Mouse (Mus musculus) testis, postnatal 14 days (tissue): ENCODE measurements around the gene Trim41.
"Not testable (repeated sequence)": the region's sequence is repeated elsewhere in the genome, so short reads cannot be mapped to it uniquely, and the experiment has no call there.

Experiments used
- DNase-seq: peaks from one replicate; pipeline ENCODE4 v3.0.0; 2021; ENCODE audit warnings: low spot score

Trim41 gene

DNA sequence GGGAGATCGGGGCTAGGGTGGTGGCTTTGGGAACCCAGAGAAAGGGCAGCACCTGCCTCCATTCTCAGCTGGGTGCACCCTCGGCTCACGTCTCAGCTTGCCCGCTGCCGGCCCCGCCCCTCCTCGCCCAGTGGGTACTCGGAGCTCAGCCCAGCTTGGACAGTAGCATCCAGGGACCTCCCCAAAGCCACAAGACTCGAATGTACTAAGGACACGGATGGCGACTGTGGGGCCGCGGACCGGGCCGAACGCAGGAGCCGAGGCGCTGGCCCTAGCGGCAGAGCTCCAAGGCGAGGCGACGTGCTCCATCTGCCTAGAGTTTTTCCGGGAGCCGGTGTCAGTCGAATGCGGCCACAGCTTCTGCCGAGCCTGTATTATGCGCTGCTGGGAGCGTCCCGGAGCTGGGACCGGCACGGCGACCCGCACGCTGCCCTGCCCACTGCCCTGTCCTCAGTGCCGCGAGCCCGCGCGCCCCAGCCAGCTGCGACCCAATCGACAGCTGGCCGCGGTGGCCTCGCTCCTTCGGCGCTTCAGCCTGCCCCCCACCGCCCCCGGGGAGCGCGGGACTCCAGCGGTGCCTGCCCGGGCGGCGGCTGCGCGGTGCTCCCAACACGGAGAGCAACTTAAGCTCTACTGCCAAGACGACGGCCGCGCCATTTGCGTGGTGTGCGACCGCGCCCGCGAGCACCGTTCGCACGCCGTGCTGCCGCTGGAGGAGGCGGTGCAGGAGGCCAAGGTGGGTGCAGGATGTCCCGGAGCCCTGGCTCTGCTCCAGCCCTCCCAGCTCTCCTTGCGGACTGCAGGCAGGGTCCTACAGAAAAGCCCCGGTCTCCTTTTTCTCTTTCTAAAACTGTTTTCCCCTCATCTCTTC lies 20.4 kb upstream of the Trim41 start:
- peak; percentile 72 for DNase-seq

DNA sequence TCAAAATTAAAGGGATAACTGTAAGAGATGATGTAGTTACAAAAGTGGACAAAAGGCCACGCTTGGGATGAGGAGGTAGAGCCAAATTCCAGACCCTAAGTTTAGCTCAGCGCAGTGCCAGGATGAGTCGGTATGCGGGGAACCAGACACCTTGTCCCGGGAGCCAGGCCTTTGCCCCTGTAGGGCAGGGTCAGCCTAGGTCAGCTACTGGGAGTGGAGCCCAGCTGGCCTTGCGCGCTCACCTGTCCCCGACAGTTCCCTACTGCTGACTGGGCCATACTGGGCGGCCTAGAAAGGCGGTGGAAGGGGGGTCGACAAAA lies 19.8 kb upstream of the Trim41 start:
- DNase-seq = no peak

DNA sequence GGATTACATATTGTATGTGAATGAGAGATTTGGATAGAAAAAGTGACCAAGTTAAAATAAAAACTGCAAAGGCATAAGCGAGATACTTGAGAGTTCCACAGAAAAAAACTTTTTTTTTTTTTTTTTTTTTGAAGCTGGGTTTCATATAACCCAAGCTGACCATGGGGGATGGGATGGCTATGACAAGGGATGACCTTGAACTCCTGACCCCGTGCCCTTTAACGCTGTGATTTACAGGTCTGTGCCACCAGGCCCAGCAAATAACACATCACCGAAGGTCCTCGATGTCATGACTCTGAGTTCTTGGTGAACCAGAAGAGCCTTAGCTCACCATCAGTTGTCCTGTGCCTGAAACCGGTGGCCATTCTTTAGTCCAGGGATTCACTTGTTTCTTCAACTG lies 18.8 kb upstream of the Trim41 start:
- DNase-seq = no peak

DNA sequence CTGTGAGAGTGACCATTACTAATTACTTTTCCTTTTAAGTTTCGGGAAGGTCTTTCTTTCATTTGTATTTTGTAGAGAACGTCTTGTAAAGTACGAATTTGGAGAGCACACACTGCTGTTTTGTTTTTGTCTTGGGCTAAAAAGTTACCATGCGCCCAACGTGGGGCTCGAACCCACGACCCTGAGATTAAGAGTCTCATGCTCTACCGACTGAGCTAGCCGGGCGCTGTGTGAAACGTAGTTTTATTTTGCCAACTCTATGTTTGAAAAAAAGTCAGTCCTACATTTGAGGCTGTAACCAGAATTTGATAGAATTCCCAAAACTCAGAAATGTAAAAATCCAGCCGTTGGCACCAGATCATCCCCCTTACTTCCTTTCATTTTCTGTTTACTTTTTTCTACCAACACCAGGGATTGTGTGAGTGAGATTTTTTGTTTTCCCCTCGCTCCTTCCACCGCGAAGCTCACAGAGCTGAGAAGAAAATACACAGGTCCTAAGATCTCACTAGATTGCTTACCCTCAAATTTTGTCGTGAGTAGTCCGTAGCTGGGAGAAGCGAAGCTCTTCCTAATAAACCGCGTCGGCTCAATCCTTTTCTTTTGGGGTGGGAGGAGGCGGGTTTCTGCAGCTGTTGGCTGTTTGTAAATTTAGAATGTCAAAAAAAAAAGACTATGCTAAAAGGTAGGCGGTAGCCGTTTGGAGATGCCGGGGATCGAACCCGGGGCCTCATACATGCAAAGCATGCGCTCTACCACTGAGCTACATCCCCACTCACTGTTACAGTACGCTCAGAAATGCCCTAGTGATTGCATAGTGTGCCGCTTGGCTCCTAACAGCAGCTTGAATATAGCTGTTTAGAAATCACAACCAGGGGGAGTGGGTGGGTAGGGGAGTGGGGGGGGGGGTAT lies 16.8 kb upstream of the Trim41 start:
- peak; percentile 79 for DNase-seq

DNA sequence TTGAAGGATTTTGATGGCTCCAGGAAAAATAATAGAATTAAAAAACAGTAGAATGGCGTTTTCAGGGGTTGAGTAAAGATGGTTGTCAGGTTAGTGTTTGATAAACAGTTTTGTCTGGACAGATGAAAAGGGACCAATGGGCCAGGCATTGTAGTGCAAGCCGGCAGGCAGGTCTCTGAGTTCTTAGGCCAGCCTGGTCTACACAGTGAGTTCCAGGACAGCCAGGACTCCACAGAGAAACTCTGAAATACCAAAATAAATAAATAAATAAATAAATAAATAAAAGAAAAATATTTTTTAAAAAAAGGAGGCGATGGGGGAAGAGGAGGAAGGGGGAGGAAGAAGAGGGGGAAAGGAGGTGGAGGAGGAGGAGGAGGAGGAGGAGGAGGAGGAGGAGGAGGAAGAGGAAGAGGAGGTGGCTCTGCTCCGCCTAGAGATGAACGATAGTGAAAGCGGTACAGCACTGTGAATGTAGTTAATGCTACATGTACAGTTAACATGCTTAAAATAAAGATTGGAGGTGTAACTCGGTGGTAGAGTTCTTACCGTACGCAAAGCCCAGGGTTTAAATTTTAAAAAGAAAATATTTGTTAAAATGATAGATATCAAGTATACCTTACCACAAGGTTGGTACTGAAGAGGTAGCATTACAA lies 16.1 kb upstream of the Trim41 start:
- DNase-seq = no peak

DNA sequence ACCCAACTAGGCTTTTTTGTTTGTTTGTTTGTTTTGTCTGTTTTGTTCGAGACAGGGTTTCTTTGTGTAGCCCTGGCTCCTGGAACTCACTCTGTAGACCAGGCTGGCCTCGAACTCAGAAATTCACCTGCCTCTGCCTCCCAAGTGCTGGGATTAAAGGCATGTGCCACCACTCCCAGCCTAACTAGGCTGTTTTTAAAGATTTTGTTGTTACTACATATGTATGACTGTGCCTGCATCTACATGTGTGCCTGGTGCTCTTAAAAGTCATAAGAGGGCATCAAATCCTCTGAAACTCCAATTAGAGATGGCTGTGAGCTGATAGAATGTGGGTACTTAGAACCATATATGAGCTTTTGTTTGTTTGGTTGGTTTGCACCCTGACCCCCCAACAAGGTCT lies 14.1 kb upstream of the Trim41 start:
- DNase-seq = no peak

DNA sequence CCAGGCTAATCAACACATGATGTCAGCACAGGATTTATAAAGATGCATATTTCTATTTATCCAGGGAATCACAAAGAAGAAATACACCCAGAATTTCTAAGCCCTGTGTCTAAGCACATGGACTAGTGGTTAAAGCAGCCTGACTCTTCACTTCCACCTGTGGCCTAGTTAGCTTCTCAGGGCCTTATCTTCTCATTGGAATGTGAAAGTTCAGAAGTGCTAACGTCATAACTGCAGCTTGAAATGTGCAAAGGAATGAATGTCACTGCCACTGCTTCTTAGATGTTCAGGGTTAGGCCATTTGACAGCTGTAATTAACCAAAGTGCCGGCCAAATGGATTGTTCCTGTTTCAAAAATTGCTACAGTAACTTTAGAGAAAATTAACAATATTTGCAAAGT lies 13.1 kb upstream of the Trim41 start:
- no peak for DNase-seq

DNA sequence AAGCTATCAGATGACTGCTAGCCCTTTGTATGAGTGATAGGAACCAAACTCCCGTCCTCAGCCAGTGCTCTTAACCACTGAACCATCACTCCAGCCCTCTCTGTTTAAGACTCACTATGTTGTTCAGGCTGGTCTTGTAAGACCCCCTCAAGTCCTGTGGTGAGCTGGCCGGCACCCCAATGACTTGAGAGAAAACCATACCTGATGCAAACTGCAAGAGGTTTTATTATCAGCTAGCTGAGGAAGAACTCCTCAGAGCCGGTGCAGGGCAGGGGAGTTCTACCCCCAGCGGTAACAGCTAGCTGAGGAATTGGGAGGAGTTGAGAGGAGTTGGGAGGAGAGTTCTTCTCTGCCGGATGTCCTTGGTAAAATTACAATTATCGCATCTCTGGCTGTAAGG lies 10.8 kb upstream of the Trim41 start:
- DNase-seq = peak; percentile 56

DNA sequence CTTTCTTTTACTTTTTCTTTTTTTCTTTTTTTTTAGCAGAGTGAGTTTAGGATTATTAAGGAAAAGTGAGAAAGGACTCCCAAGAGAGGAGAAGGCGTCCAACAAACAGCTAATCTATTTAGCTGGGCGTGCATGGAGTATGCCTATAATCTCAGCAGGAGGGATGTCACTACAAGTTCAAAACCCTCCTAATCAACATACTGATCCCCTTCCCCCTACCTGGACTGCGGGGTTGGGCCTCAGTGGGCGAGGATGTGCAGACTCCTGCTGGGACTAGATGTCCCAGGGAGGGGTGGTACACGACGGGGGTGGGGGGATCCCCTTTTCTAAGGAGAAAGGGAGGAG lies 9.6 kb upstream of the Trim41 start:
- no peak for DNase-seq

DNA sequence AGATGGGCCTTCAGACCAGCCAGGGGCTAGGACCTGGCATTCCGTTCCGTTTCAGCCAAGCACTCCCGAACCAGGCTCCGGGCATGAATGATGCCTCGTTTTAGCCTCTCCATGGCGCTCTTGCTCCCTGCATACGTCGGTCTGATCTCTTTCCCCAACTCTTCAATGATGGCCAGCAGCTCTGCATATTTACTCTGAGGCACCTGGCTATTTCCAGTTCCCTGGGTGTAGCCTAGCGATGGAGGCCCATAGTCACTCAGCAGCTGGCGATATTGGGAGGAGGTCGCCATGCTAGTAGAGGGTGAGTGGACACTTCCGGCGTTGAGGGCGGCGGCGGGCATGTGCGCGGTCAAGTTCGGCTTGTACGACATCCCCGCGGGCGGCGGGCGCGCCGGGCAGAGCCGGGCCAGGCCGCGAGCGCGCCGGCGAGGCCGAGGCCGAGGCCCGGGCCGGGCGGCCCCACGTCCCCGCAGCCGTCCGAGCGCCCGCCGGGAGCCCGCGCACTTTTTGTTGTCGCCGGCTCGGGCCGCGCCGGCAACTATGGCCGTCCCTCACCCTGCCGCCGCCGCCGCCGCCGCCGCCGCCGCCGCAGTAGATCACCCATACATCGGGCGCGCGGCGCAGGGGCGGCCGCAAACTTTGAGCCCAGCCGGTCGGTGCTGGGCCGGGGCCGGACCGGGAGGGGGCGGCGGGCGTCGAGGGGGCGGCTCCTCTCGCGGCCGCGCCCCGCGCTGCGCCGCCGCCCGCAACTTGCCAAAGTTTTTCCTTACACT lies 9.0 kb upstream of the Trim41 start, which contains the start of the genes Trim7 and Gm12184:
Trim7 (plus strand) TSS at position 162 of the 773 bp plus-strand sequence.
Gm12184 (minus strand) TSS at position 677 of the 773 bp plus-strand sequence.
- not testable (repeated sequence) for DNase-seq

DNA sequence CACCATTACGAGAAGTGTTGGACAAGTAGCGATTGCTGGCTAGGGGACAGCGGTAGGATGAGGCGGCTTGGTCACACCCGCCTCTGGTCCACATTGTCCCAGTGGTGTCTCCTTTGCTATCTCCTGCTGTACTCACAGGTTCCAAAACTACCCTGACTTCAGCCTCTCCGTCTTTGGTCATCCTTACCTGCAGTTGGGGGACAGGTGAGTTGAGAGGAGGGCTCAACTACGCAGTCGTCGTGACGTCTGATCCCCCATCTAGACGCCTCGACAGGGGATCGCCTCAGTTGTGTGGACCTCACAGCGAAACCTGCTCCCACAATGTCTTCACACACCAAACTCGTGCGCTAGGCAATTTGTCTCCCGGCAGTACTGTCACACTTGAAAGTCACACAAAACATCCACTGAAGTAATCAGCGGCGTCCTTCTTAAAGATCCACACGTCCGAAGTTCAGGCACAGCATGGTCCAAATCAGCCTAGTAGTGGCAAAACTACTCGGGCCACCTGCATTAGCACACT lies 7.2 kb upstream of the Trim41 start:
- no peak for DNase-seq

DNA sequence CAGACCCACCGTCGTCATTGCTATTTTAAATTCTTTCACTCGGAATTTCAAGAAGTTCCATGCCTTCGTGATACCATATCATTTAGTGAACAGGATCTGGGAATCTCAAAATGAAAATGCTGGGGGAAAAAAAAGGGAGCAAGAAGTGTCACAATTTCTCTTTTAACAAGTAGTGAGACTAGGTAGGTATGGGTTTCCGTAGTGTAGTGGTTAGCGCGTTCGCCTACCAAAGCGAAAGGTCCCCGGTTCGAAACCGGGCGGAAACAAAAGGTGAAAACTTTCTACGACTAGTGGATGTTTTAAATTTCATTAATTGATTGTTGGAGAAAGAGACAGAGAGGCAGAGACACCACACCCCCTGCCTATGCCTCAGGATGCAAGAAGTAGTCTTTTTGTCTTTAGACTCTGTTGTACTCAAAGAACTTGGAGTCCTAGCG lies 6.4 kb upstream of the Trim41 start:
- DNase-seq = peak; percentile 38

DNA sequence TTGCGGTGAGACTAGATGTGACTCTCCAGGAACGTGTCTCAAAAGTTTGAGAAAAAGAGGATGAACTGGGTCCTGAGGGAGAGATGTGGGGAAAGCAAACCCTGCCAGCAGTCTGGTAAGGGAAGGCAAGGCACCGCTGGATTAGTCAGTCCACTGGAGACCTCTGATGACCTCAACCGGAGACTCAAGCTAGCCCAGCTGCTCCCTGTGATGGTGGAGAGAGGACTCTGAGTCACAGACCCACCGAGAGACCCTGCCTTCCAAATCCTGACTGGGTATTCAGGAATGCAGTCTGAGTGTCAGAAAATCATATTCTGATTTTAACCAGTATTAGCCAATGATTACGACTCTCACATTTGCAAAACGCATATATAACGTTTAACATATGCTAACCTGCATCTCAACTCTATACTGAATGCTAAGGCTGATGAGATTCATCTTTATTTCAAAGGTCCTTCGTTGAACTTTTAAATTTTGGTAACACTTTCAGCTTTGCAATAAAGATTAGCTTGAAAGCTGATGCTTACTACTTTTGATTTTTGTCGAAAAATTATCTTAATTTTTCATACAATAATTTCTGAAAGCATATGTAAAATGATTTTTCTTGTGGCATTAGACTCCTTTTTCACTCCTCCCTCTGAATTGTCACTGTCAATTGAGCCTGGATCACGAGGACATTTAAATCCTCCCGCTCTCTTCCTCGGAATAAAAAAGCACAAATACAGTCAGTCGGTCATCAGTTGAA lies 5.8 kb upstream of the Trim41 start:
- no peak for DNase-seq

DNA sequence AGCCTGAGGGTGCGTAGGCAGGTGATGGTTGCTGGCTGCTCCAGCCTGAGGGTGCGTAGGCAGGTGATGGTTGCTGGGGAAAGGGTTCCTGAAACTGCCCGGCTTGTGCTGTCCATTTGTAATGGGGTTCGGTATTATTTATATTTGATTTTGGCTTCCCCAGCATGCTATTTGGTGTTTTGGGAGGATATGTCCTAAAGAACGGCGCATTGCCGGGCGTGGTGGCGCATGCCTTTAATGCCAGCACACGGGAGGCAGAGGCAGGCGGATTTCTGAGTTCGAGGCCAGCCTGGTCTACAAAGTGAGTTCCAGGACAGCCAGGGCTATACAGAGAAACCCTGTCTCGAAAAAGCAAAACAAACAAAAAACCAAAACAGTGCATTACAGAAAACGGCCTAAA lies 4.1 kb upstream of the Trim41 start:
- DNase-seq = not testable (repeated sequence)

DNA sequence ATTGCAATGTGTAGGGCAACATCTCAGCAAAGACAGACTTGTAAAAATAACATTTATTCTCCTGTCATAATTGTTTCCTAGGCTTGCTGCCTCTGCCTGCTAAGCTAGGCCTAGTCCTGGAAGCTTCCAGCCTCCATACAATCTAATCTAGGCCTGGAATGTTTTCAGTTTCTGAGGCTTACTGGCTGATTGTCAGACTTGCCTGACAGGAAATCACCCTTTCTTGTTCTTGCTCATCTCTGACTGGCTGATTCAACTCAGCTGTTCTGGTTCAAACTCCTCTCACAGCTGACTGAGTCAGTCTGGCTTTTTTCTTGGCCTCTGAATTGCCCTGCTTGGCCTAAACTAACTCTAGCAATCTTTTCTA lies 3.1 kb upstream of the Trim41 start:
- DNase-seq = no peak

DNA sequence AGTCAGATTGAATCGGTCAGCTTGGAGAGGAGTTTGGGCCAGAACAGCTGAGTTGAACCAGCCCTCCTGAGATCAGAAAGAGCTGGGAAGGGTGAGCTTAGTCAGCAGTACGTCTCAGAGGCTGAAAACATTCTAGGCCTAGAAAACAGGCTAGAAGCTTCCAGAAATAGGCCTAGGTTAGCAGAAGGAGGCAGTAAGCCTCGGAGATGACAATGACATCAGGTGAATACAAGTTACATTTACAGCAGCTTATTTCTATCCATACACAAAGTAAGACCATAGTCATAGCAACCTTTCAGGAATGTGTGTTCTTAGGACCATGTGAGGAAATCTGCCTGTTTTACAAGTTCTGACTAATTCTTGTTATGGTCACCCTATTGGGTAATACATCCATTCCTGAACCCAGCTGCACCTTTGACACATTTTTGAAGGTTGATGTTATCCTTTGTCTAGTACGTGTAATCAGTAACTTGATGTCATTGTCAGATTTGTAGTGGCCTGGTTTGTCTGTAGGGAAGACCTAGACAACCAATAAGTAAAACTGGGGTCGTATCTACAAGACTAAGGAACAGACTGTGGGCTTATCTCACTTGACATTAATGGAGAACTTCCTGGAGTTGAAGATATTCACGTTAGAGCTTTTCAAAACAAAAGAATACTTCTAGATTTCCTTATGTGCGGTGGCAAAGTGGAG lies 2.6 kb upstream of the Trim41 start:
- DNase-seq = no peak

DNA sequence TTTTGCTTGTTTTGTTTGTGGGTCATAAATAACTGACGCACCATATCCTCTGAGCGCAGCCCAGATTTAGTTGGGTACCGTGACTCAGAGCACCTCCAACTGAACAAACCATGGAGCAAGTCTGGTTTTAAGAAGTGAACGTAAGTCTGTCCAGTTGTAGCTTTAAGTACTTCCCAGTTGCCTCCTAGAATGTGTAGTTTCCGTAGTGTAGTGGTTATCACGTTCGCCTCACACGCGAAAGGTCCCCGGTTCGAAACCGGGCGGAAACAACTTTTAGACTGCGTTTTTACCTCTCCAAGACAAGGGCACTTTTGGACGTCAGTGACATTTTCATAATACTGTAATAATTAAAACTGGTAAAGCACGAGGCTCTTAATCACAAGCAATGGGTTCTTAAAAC lies 1.2 kb upstream of the Trim41 start:
- peak; percentile 73 for DNase-seq

DNA sequence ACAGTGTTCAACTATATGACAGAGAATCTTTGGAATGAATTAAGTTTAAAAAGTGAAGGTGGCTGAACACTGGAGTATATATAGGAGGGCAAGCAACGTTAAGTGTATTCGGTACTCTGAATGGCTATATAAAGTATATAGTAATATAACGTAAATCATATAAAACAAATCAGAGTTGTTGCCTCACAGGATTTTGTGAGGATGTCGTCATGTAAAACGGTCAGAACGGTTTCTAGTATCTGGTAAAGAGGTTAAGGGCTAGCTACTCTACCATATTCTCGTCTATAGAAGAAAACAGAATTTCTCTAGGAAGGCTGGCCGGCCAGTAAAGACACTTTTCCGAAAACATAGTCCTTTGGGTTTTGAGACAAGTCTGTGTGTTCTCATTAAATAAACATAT lies 641 bp upstream of the Trim41 start:
- DNase-seq = no peak

DNA sequence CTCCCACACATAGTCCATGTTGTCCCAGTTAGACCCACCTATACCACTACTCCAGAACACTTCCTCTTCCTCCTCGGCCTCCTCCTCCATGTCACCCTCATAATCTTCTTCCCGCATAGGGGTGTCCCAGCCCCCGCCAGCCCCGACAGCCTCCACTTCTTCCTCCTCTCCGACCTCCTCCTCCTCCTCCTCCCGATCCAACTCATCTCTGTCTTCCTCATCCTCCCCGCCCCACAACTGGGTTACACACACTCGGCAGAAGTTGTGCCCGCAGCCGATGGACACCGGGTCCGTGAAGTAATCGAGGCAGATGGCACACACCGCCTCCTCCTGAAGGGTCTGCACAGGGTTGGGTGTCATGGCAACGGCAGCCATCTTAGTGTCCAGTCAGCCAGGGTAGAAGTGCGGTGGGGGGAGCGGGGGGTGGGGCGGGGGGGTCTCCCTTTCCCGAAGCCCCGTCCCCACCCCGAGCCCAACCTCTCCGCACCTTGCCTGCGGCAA lies 822 bp downstream of the Trim41 start:
- DNase-seq = peak; percentile 77

DNA sequence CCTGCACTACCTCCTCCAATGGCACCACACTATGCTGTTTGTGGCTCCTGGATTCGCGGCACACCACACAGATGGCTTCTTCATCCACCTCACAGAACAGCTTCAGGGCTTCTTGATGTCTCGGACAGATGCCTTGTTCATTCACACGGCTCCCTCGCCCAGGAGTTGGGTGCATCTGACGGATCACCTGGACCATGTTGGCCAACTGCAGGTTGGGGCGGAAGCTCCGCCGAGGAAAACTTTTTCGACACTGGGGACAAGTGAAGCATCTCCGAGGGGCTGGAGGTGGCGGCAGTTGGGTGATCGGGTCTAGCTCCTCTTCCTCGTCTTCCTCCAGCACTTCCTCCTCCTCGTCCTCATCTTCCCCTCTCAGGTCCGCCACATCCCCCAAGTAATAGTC lies 1.3 kb downstream of the Trim41 start:
- no peak for DNase-seq
